7 mouse cellular contexts compared by ENCODE assay signal in genomic region chr16:10542698-10543365, GRCm38 (mm10). TPM values are rescaled to one million over a fixed set of nuclear protein-coding genes. Genes with fewer than 3 reads are reported as not detected.
DNase-seq lines count a peak whose midpoint lies in the region; ATAC-seq lines count a peak whose summit lies in the region.

Gene Dexi, minus strand, starts transcription at chr16:10543054.

- peak within 1 kb of the TSS; percentile 83 for H3K4me3 ChIP-seq in embryonic facial prominence, embryonic 11.5 days (ENCODE audit: low read depth, low read length)
- peak within 1 kb of the TSS; percentile 80 for H3K4me3 ChIP-seq in limb, embryonic 10.5 days
- H3K4me3 ChIP-seq in midbrain, embryonic 13.5 days (replicated peaks): peak within 1 kb of the TSS; percentile 92

- no peaks in the 10 kb centered on the region for H3K27me3 ChIP-seq in embryonic facial prominence, embryonic 11.5 days (ENCODE audit: control insufficient read depth, insufficient read depth, low read length)
- no peaks in the 10 kb centered on the region for H3K27me3 ChIP-seq in limb, embryonic 10.5 days (ENCODE audit: low read depth, poor library complexity, severe bottlenecking)
- H3K27me3 ChIP-seq in midbrain, embryonic 13.5 days: no peaks in the 10 kb centered on the region

- peak; percentile 94 for ATAC-seq in embryonic facial prominence, embryonic 11.5 days (replicated peaks; ENCODE audit: insufficient number of reproducible peaks, low FRiP score, low TSS enrichment, low read depth)
- peak; percentile 81 for ATAC-seq in granulocyte monocyte progenitor cell, adult 5-6 weeks (replicated peaks; ENCODE audit: poor library complexity, severe bottlenecking)
- peak; percentile 94 for ATAC-seq in midbrain, embryonic 13.5 days

- H3K4me2 ChIP-seq in embryonic facial prominence, embryonic 11.5 days (ENCODE audit: low read depth, low read length): peak within 1 kb of the TSS; percentile 83
- peak within 1 kb of the TSS; percentile 95 for H3K4me2 ChIP-seq in midbrain, embryonic 13.5 days (replicated peaks)

- peak; percentile 95 for DNase-seq in adrenal gland, postnatal 14 days
- peak; percentile 98 for DNase-seq in embryonic facial prominence, embryonic 11.5 days (ENCODE audit: low spot score)
- DNase-seq in kidney, adult 11 months: peak; percentile 98
- DNase-seq in limb, embryonic 10.5 days (ENCODE audit: low spot score): peak; percentile 90
- peak; percentile 86 for DNase-seq in spleen, adult 12 weeks (ENCODE audit: low spot score)

- H3K9me3 ChIP-seq in embryonic facial prominence, embryonic 11.5 days (replicated peaks; ENCODE audit: control insufficient read depth, low read length): no peaks in the 10 kb centered on the region
- H3K9me3 ChIP-seq in limb, embryonic 10.5 days (replicated peaks): no peaks in the 10 kb centered on the region
- H3K9me3 ChIP-seq in midbrain, embryonic 13.5 days: no peaks in the 10 kb centered on the region

- no peak within 1 kb of the TSS; the same call in 1 of the 2 replicates for H3K27ac ChIP-seq in embryonic facial prominence, embryonic 11.5 days (replicated peaks; ENCODE audit: low read depth, low read length)
- H3K27ac ChIP-seq in limb, embryonic 10.5 days: peak within 1 kb of the TSS; percentile 92
- H3K27ac ChIP-seq in midbrain, embryonic 13.5 days: peak within 1 kb of the TSS; percentile 87

- H3K36me3 ChIP-seq in embryonic facial prominence, embryonic 11.5 days (replicated peaks; ENCODE audit: control insufficient read depth, insufficient read depth, low read depth, low read length): no peaks in the 10 kb centered on the region
- no peaks in the 10 kb centered on the region for H3K36me3 ChIP-seq in limb, embryonic 10.5 days
- peaks cover 2% of the 10 kb centered on the region; the same call in 1 of the 2 replicates for H3K36me3 ChIP-seq in midbrain, embryonic 13.5 days

- peak within 1 kb of the TSS; percentile 86 for H3K9ac ChIP-seq in embryonic facial prominence, embryonic 11.5 days (replicated peaks; ENCODE audit: low read length)
- H3K9ac ChIP-seq in midbrain, embryonic 13.5 days (replicated peaks): peak within 1 kb of the TSS; percentile 96

- H3K4me1 ChIP-seq in embryonic facial prominence, embryonic 11.5 days (ENCODE audit: control insufficient read depth, insufficient read depth, low read length): no peaks in the 10 kb centered on the region; the same call in 1 of the 2 replicates
- peaks cover 40% of the 10 kb centered on the region for H3K4me1 ChIP-seq in limb, embryonic 10.5 days
- peaks cover 65% of the 10 kb centered on the region for H3K4me1 ChIP-seq in midbrain, embryonic 13.5 days (replicated peaks)

- WGBS in embryonic facial prominence, embryonic 11.5 days: under 1% methylated on average over 53 of the region's 61 CpGs
- WGBS in limb, embryonic 10.5 days: under 1% methylated on average over 60 of the region's 61 CpGs
- WGBS in midbrain, embryonic 13.5 days: under 1% methylated on average over 45 of the region's 61 CpGs

RNA-seq across cellular contexts. Expression of gene Dexi, which starts in this region (rescaled TPM):
- total RNA-seq in adrenal gland, postnatal 14 days (2021): 16.7 and 17.4 TPM in 2 replicates
- polyA plus RNA-seq in embryonic facial prominence, embryonic 11.5 days (2014; fragmentation: Nextera tagmentation; extraction: Ambion mirVana): 24.0 and 29.1 TPM in 2 replicates
- 4.9 and 7.5 TPM in 2 replicates for total RNA-seq in granulocyte monocyte progenitor cell, adult 5-6 weeks (2014; fragmentation: Nextera tagmentation)
- 3.1 and 7.5 TPM in 2 replicates for total RNA-seq in granulocyte monocyte progenitor cell, adult 5-6 weeks (2017)
- polyA plus RNA-seq in limb, embryonic 10.5 days (2016; fragmentation: Nextera tagmentation; extraction: Ambion mirVana): 17.4 and 20.5 TPM in 2 replicates
- polyA plus RNA-seq in midbrain, embryonic 13.5 days (2015; fragmentation: Nextera tagmentation; extraction: Ambion mirVana): 14.8 and 18.2 TPM in 2 replicates
